Mouse (Mus musculus) macrophage (primary cell): Measurements from ENCODE around the gene Plau. TPM values are rescaled to one million over a fixed set of nuclear protein-coding genes. Genes with fewer than 3 reads are reported as not detected.

Experiments used
- H3K27ac ChIP-seq: fragments of 350-480 bp; formaldehyde crosslinking; 2 replicates; pipeline ENCODE4 v1.9.0; 2021
- H3K36me3 ChIP-seq: fragments of 350-480 bp; formaldehyde crosslinking; 2 replicates; pipeline ENCODE4 v1.9.0; 2021; ENCODE audit errors: inconsistent target
- H3K4me3 ChIP-seq: fragments of 350-480 bp; formaldehyde crosslinking; 2 replicates; pipeline ENCODE4 v1.9.0; 2021; ENCODE audit errors: inconsistent target
- H3K79me2 ChIP-seq: fragments of 350-480 bp; formaldehyde crosslinking; 2 replicates; pipeline ENCODE4 v1.9.0; 2021; ENCODE audit errors: inconsistent target
- WGBS: methylation state at CpG from one replicate; pipeline ENCODE4 v1.1.7; 2026; ENCODE audit warnings: inconsistent platforms; ENCODE audit not compliant: missing documents; 5-methylcytosine and 5-hydroxymethylcytosine counted together
- polyA plus RNA-seq: library from polyadenylated mRNA; stranded (reverse); fragments of 250-400 nt; gene quantifications from 3 replicates; pipeline ENCODE4 v1.2.4, GENCODE M21; 2018; ENCODE audit warnings: inconsistent platforms

Gene Plau
- polyA plus RNA-seq, 1 experiment from 2014 or later: 52.7 TPM

GRCm38 (mm10) chr14:20796643-20797042 lies 39.8 kb upstream of the Plau start:
- Histone ChIP-seq H3K4me3 (no peak overlapping the region), H3K27ac (no peak overlapping the region), H3K79me2 (peaks cover 13% of the 10 kb centered on the region), H3K36me3 (no peaks in the 10 kb centered on the region)
- 93% methylated on average over 8 of the region's 8 CpGs for WGBS

DNA sequence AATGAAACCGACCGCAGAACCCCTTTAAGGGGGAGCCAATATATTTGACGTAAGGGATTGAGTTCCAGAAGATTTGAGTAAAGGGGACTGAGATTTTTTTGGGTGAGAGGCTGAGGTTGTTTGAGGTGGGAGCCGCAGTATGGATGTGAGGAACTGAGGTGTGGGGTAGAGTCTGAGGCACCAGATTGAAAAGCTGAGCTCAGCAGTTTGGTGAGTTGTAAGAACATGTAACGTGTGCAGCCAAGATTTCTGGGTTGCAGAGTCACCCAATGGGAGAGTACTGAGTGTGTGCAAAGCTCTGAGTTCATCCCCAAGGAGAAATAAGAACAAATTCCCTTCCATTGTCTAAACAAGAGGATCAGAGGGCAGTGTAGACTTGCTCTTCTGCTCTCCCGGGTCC lies 38.2 kb upstream of the Plau start:
- 91% methylated on average over 6 of the region's 6 CpGs for WGBS
- Histone ChIP-seq H3K27ac (no peak overlapping the region), H3K79me2 (no peaks in the 10 kb centered on the region), H3K36me3 (no peaks in the 10 kb centered on the region), H3K4me3 (no peak overlapping the region)

GRCm38 (mm10) chr14:20798761-20799160 lies 37.7 kb upstream of the Plau start:
- Histone ChIP-seq H3K36me3 (no peaks in the 10 kb centered on the region), H3K27ac (no peak overlapping the region), H3K79me2 (no peaks in the 10 kb centered on the region), H3K4me3 (no peak overlapping the region)
- 8% methylated on average over 7 of the region's 7 CpGs for WGBS

GRCm38 (mm10) chr14:20802926-20803605 lies 33.4 kb upstream of the Plau start:
- Histone ChIP-seq H3K4me3 (no peak overlapping the region), H3K36me3 (no peaks in the 10 kb centered on the region), H3K79me2 (no peaks in the 10 kb centered on the region), H3K27ac (no peak overlapping the region)
- 41% methylated on average over 2 of the region's 2 CpGs for WGBS

GRCm38 (mm10) chr14:20803606-20803938 lies 32.9 kb upstream of the Plau start:
- 9% methylated on average over 7 of the region's 7 CpGs for WGBS
- H3K4me3 ChIP-seq: no peak overlapping the region
- H3K79me2 ChIP-seq: no peaks in the 10 kb centered on the region
- no peaks in the 10 kb centered on the region for H3K36me3 ChIP-seq
- H3K27ac ChIP-seq: no peak overlapping the region

DNA sequence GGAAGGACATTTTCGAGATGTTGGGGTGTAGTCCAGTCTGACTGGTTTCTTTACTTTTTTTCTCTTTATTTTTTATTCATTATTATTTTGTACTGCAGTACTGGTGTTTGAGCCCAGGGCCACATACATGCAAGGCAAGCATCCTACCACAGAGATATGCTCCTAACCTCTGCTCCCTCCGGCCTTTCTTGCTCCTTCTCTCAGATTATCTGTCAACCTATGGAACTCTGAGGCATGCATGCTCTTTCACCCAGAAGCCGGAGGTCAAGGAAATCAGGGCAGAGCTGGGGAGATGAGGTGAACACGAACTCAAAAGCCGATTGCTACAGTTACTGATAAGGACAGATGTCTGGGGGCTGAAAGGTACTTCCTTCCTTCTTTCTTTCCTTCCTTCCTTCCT lies 32.0 kb upstream of the Plau start:
- Histone ChIP-seq H3K79me2 (no peaks in the 10 kb centered on the region), H3K27ac (no peak overlapping the region), H3K4me3 (no peak overlapping the region), H3K36me3 (no peaks in the 10 kb centered on the region)
- 82% methylated on average over 4 of the region's 5 CpGs for WGBS

GRCm38 (mm10) chr14:20804964-20805672 lies 31.3 kb upstream of the Plau start:
- no peaks in the 10 kb centered on the region for H3K79me2 ChIP-seq
- H3K4me3 ChIP-seq: no peak overlapping the region
- 76% methylated on average over 9 of the region's 9 CpGs for WGBS
- 0 out of 2 replicates have a peak overlapping the region, but pooled peaks have one; percentile 12 for H3K27ac ChIP-seq
- H3K36me3 ChIP-seq: no peaks in the 10 kb centered on the region

DNA sequence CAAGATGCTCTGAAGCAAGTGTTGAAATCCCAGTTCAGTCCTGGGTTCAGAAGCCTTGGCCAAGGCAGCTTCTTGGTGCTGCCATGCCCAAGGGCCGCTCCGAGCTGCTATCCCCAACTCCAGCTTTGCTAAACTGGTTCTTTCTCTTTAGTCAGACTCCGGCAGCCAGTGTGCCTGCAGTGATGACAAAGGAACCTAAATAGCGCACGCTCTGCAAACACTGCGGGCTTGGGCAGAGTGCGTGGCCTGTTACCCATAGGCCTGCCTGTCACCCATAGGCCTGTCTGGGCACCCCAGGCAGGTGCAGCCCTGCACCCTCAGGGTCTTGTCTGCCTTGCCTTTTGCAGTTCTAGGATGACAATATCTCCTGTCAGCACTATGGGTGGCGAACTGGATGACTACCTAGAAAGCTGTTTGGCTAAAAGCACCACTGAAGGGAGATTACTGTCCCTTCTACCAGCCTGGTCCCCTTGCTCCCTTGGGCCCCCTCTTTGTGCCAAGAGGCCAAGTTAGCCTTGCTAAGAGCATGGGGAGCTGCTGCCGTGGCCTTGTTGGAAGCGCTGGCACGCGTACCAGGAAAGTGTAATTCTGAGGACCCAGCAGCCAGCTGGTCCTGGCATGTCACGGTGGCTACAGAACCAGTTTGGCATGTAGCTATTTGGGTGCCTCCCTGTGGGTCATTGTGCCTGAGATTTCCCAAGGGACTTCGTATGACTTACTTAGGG lies 30.2 kb upstream of the Plau start:
- no peaks in the 10 kb centered on the region for H3K36me3 ChIP-seq
- H3K27ac ChIP-seq: peak overlapping the region; percentile 5; the same call in 1 of the 2 replicates
- 98% methylated on average over 14 of the region's 14 CpGs for WGBS
- H3K79me2 ChIP-seq: no peaks in the 10 kb centered on the region
- H3K4me3 ChIP-seq: no peak overlapping the region

GRCm38 (mm10) chr14:20809349-20809748 lies 27.1 kb upstream of the Plau start:
- H3K79me2 ChIP-seq: no peaks in the 10 kb centered on the region
- H3K4me3 ChIP-seq: no peak overlapping the region
- no peaks in the 10 kb centered on the region for H3K36me3 ChIP-seq
- 80% methylated on average over 4 of the region's 4 CpGs for WGBS
- 0 out of 2 replicates have a peak overlapping the region, but pooled peaks have one; percentile 18 for H3K27ac ChIP-seq

DNA sequence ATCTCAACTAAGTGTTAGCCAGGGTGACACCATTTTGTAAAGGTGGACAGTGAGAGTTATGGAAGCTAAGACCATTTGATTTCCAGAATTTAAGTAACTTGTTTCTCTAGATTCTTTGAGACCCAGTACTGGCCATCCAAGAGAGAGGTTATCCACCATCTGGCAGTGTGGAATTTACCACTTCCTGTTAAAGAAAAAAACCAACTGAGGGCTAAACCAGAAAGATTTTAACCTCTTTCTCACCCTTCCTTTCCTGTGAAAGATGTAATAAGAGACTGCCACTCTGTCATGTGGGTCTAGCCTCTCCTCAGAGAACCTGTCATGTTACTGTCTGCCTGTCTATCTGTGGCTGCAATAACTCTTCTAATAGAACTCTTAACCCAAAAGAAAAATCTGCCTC lies 26.6 kb upstream of the Plau start:
- Histone ChIP-seq H3K27ac (0 out of 2 replicates have a peak overlapping the region, but pooled peaks have one; percentile 18), H3K36me3 (no peaks in the 10 kb centered on the region), H3K79me2 (no peaks in the 10 kb centered on the region), H3K4me3 (no peak overlapping the region)

- peak overlapping the region; percentile 21; the same call in 1 of the 2 replicates for H3K27ac ChIP-seq
- H3K36me3 ChIP-seq: no peaks in the 10 kb centered on the region
- H3K79me2 ChIP-seq: no peaks in the 10 kb centered on the region
- WGBS: 31% methylated on average over 8 of the region's 8 CpGs
- no peak overlapping the region for H3K4me3 ChIP-seq
Observed at GRCm38 (mm10) chr14:20811236-20811635, 25.2 kb upstream of the Plau start.

DNA sequence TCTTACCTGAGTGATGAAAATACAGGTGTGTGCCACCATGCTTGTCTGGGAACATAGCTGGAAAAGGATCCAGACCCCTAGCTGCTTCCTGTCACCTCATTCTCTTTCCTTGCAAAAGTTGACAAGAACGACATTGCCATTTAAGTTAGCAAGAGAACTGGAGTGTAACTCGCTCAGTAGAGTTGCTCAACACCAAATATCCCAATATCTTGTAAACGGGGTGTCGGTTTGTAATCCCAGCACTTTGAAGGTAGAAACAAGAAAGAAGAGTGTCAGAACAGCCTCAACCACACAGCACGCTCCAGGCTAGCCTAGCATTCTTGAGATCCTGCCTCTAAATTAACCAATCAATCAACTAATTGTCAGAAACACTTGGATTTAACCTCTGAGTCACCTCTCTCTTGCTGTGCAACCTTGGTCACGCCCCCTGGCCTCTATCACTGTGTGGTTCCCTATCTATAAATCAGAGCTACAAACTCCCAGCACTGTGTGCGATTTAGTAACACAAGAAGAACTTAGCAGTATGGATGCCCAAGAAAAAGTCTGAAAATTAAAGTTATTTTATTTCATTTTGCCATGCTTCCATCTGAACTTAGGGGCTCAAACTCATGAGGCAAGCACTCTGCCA lies 24.6 kb upstream of the Plau start:
- Histone ChIP-seq H3K4me3 (no peak overlapping the region), H3K79me2 (no peaks in the 10 kb centered on the region), H3K36me3 (no peaks in the 10 kb centered on the region), H3K27ac (no peak overlapping the region)
- 80% methylated on average over 7 of the region's 7 CpGs for WGBS

DNA sequence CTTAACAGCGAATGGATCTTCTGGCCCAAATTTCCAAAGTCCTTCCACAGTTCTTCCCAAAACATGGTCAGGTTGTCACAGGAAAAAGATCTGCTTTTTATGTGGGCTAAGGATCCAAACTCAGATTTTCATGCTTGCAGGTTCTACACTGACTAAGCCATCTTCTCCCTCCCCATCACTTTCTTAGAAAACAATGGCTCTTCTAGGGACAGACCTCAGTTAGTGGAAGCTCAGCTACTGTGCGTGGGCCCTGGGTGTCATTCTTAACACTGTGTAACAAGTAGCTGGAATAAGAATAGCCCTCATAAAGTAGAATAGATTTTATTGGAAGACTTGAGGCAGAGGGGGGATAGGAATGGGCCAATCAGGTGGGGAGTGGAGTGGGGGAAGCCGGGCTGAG lies 21.0 kb upstream of the Plau start:
- H3K27ac ChIP-seq: no peak overlapping the region
- H3K79me2 ChIP-seq: no peaks in the 10 kb centered on the region
- 95% methylated on average over 3 of the region's 3 CpGs for WGBS
- no peak overlapping the region for H3K4me3 ChIP-seq
- no peaks in the 10 kb centered on the region for H3K36me3 ChIP-seq

- Histone ChIP-seq H3K79me2 (no peaks in the 10 kb centered on the region), H3K27ac (peak overlapping the region; percentile 73), H3K4me3 (no peak overlapping the region), H3K36me3 (no peaks in the 10 kb centered on the region)
- WGBS: 67% methylated on average over 1 of the region's 1 CpGs
Observed at GRCm38 (mm10) chr14:20824517-20824916, 11.9 kb upstream of the Plau start.

GRCm38 (mm10) chr14:20825516-20825915 lies 10.9 kb upstream of the Plau start:
- peak overlapping the region; percentile 73 for H3K27ac ChIP-seq
- H3K79me2 ChIP-seq: no peaks in the 10 kb centered on the region
- no peak overlapping the region for H3K4me3 ChIP-seq
- H3K36me3 ChIP-seq: no peaks in the 10 kb centered on the region
- 92% methylated on average over 2 of the region's 2 CpGs for WGBS
